ENCODE assay signal across 8 mouse cellular contexts in genomic region chr9:79721056-79721455, GRCm38 (mm10). TPM values are rescaled to one million over a fixed set of nuclear protein-coding genes. Genes with fewer than 3 reads are reported as not detected.
DNase-seq lines count a peak whose midpoint lies in the region; ATAC-seq and TF ChIP-seq lines count a peak whose summit lies in the region.

No protein-coding gene starts in this region.

- TF ChIP-seq POLR2A in liver, adult 2 months (IDR thresholded peaks at IDR 0.05; ENCODE audit: extremely low read depth, insufficient read depth, low read length): no peak
- TF ChIP-seq POLR2A in limb, embryonic 14.5 days (IDR thresholded peaks at IDR 0.05; ENCODE audit: borderline replicate concordance, extremely low read depth, insufficient read depth, insufficient read length): no peak

- no peak overlapping the region for H3K9ac ChIP-seq in liver, adult 2 months (ENCODE audit: low read depth, low read length)
- H3K9ac ChIP-seq in liver, embryonic 11.5 days (ENCODE audit: low read depth, low read length): no peak overlapping the region
- H3K9ac ChIP-seq in embryonic facial prominence, embryonic 15.5 days: no peak overlapping the region
- no peak overlapping the region for H3K9ac ChIP-seq in hindbrain, embryonic 15.5 days
- H3K9ac ChIP-seq in limb, embryonic 14.5 days (ENCODE audit: low read depth, low read length, severe bottlenecking): no peak overlapping the region

- H3K79me2 ChIP-seq in liver, adult 2 months (ENCODE audit: control insufficient read depth, insufficient read depth, low read length): no peaks in the 10 kb centered on the region

- ATAC-seq in liver, embryonic 11.5 days (replicated peaks; ENCODE audit: low FRiP score): no peak
- ATAC-seq in embryonic facial prominence, embryonic 15.5 days (ENCODE audit: insufficient number of reproducible peaks, low FRiP score, low TSS enrichment, low read depth): no peak
- ATAC-seq in hindbrain, embryonic 15.5 days (ENCODE audit: low FRiP score, low read depth): no peak
- no peak; the same call in 1 of the 2 replicates for ATAC-seq in limb, embryonic 14.5 days (ENCODE audit: low FRiP score, low read depth)
- ATAC-seq in erythroid progenitor cell, adult 5-6 weeks (replicated peaks; ENCODE audit: low FRiP score, poor library complexity, severe bottlenecking): no peak

- H3K4me1 ChIP-seq in liver, adult 2 months (ENCODE audit: control insufficient read depth, insufficient read depth, low read length): peaks cover 6% of the 10 kb centered on the region
- H3K4me1 ChIP-seq in liver, embryonic 11.5 days (replicated peaks; ENCODE audit: control insufficient read depth, insufficient read depth, low read length): 0 out of 2 replicates have a peak, but pooled peaks cover 4% of the 10 kb centered on the region
- peaks cover 33% of the 10 kb centered on the region for H3K4me1 ChIP-seq in embryonic facial prominence, embryonic 15.5 days
- peaks cover 36% of the 10 kb centered on the region for H3K4me1 ChIP-seq in hindbrain, embryonic 15.5 days (replicated peaks)
- peaks cover 15% of the 10 kb centered on the region for H3K4me1 ChIP-seq in limb, embryonic 14.5 days (ENCODE audit: control insufficient read depth, insufficient read depth, low read length)

- H3K4me3 ChIP-seq in liver, adult 2 months (ENCODE audit: insufficient read depth, low read depth, low read length): no peak overlapping the region
- H3K4me3 ChIP-seq in liver, embryonic 11.5 days (ENCODE audit: low read depth, low read length): no peak overlapping the region
- H3K4me3 ChIP-seq in embryonic facial prominence, embryonic 15.5 days (replicated peaks): peak overlapping the region; percentile 56; the same call in 1 of the 2 replicates
- H3K4me3 ChIP-seq in hindbrain, embryonic 15.5 days: peak overlapping the region; percentile 7; the same call in 1 of the 2 replicates
- 0 out of 2 replicates have a peak overlapping the region, but pooled peaks have one; percentile 4 for H3K4me3 ChIP-seq in limb, embryonic 14.5 days (replicated peaks; ENCODE audit: low read length)

- H3K36me3 ChIP-seq in liver, adult 2 months (ENCODE audit: control insufficient read depth, insufficient read depth, low read length): no peaks in the 10 kb centered on the region
- H3K36me3 ChIP-seq in liver, embryonic 11.5 days (ENCODE audit: control insufficient read depth, insufficient read depth, low read length): no peaks in the 10 kb centered on the region
- H3K36me3 ChIP-seq in embryonic facial prominence, embryonic 15.5 days: no peaks in the 10 kb centered on the region
- H3K36me3 ChIP-seq in hindbrain, embryonic 15.5 days: no peaks in the 10 kb centered on the region
- H3K36me3 ChIP-seq in limb, embryonic 14.5 days (ENCODE audit: control insufficient read depth, insufficient read depth, low read length): no peaks in the 10 kb centered on the region

- no peak overlapping the region for H3K4me2 ChIP-seq in liver, embryonic 11.5 days
- H3K4me2 ChIP-seq in embryonic facial prominence, embryonic 15.5 days (replicated peaks): peak overlapping the region; percentile 79
- H3K4me2 ChIP-seq in hindbrain, embryonic 15.5 days: peak overlapping the region; percentile 44
- H3K4me2 ChIP-seq in limb, embryonic 14.5 days (replicated peaks; ENCODE audit: low read depth, low read length, severe bottlenecking): peak overlapping the region; percentile 76

- H3K27ac ChIP-seq in liver, adult 2 months (replicated peaks; ENCODE audit: insufficient read depth, low read depth, low read length): no peak overlapping the region
- no peak overlapping the region for H3K27ac ChIP-seq in liver, embryonic 11.5 days (ENCODE audit: low read depth, low read length)
- H3K27ac ChIP-seq in embryonic facial prominence, embryonic 15.5 days (replicated peaks): no peak overlapping the region
- H3K27ac ChIP-seq in hindbrain, embryonic 15.5 days (replicated peaks): no peak overlapping the region
- H3K27ac ChIP-seq in limb, embryonic 14.5 days (replicated peaks; ENCODE audit: low read depth, low read length): no peak overlapping the region

- WGBS in liver, adult 2 months: 6% methylated on average over 9 of the region's 9 CpGs
- 10% methylated on average over 9 of the region's 9 CpGs for WGBS in liver, embryonic 11.5 days
- 6% methylated on average over 9 of the region's 9 CpGs for WGBS in embryonic facial prominence, embryonic 15.5 days
- WGBS in hindbrain, embryonic 15.5 days: 6% methylated on average over 9 of the region's 9 CpGs
- 5% methylated on average over 9 of the region's 9 CpGs for WGBS in limb, embryonic 14.5 days

- DNase-seq in liver, adult 2 months (ENCODE audit: extremely low read depth, low read depth, low spot score): peak; percentile 39
- no peak for DNase-seq in liver, embryonic 11.5 days (ENCODE audit: low spot score)
- peak; percentile 13 for DNase-seq in adrenal gland, adult 8-10 months
- peak; percentile 90 for DNase-seq in limb, embryonic 14.5 days (ENCODE audit: low spot score)
- DNase-seq in retina, embryonic 14.5 days (ENCODE audit: low spot score): peak; percentile 86

- H3K27me3 ChIP-seq in liver, adult 2 months (ENCODE audit: control insufficient read depth, insufficient read depth, low read length): no peaks in the 10 kb centered on the region; the same call in 1 of the 2 replicates
- H3K27me3 ChIP-seq in liver, embryonic 11.5 days (replicated peaks; ENCODE audit: control insufficient read depth, insufficient read depth, low read length): peaks cover 39% of the 10 kb centered on the region
- peaks cover 10% of the 10 kb centered on the region; the same call in 1 of the 2 replicates for H3K27me3 ChIP-seq in embryonic facial prominence, embryonic 15.5 days
- H3K27me3 ChIP-seq in hindbrain, embryonic 15.5 days: peaks cover 26% of the 10 kb centered on the region
- H3K27me3 ChIP-seq in limb, embryonic 14.5 days (ENCODE audit: control insufficient read depth, insufficient read depth, low read length): no peaks in the 10 kb centered on the region

- no peaks in the 10 kb centered on the region for H3K9me3 ChIP-seq in liver, embryonic 11.5 days (ENCODE audit: control insufficient read depth, low read length)
- no peaks in the 10 kb centered on the region for H3K9me3 ChIP-seq in embryonic facial prominence, embryonic 15.5 days (replicated peaks)
- H3K9me3 ChIP-seq in hindbrain, embryonic 15.5 days: no peaks in the 10 kb centered on the region
- H3K9me3 ChIP-seq in limb, embryonic 14.5 days (ENCODE audit: control insufficient read depth, low read length): no peaks in the 10 kb centered on the region

- TF ChIP-seq CTCF in liver, adult 2 months (IDR thresholded peaks at IDR 0.05; ENCODE audit: low read depth, low read length): peak; percentile 51

RNA-seq across cellular contexts. Expression of gene Col12a1, which starts 2.4 kb away (rescaled TPM):
- total RNA-seq in liver, adult 2 months (2014; rRNA removed): 0.60 and 1.0 TPM in 2 replicates
- 1.7 and 1.8 TPM in 2 replicates for polyA plus RNA-seq in liver, adult 2 months (2012; rRNA removed)
- polyA plus RNA-seq in liver, embryonic 11.5 days (2014; fragmentation: Nextera tagmentation; extraction: Ambion mirVana): 4.2 TPM in 2 replicates
- total RNA-seq in adrenal gland, adult 8-10 months (2022): 10 to 100 TPM; 19.7 to 22.7 (median 20.9) TPM
- polyA plus RNA-seq in embryonic facial prominence, embryonic 15.5 days (2015; fragmentation: Nextera tagmentation; extraction: Ambion mirVana): 132 and 136 TPM in 2 replicates
- polyA plus RNA-seq in hindbrain, embryonic 15.5 days (2015; fragmentation: Nextera tagmentation; extraction: Ambion mirVana): 5.9 and 7.7 TPM in 2 replicates
- 296 and 337 TPM in 2 replicates for polyA plus RNA-seq in limb, embryonic 14.5 days (2012; rRNA removed)
- polyA plus RNA-seq in limb, embryonic 14.5 days (2014; fragmentation: Nextera tagmentation; extraction: Ambion mirVana): 259 and 270 TPM in 2 replicates
- total RNA-seq in erythroid progenitor cell, adult 5-6 weeks (2015; ENCODE audit: low replicate concordance): not detected in 2 replicates
- 0.68 TPM in 1 of 2 replicates, not detected in the other for total RNA-seq in erythroid progenitor cell, adult 5-6 weeks (2017; ENCODE audit: low replicate concordance)

RNA-seq across cellular contexts. Expression of gene Cox7a2, which starts 38.6 kb away (rescaled TPM):
- 458 and 539 TPM in 2 replicates for total RNA-seq in liver, adult 2 months (2014; rRNA removed)
- 163 and 249 TPM in 2 replicates for polyA plus RNA-seq in liver, adult 2 months (2012; rRNA removed)
- 708 and 720 TPM in 2 replicates for polyA plus RNA-seq in liver, embryonic 11.5 days (2014; fragmentation: Nextera tagmentation; extraction: Ambion mirVana)
- 100 to 1,000 TPM; 227 to 347 (median 305) TPM for total RNA-seq in adrenal gland, adult 8-10 months (2022)
- polyA plus RNA-seq in embryonic facial prominence, embryonic 15.5 days (2015; fragmentation: Nextera tagmentation; extraction: Ambion mirVana): 583 and 618 TPM in 2 replicates
- 828 and 936 TPM in 2 replicates for polyA plus RNA-seq in hindbrain, embryonic 15.5 days (2015; fragmentation: Nextera tagmentation; extraction: Ambion mirVana)
- 329 and 399 TPM in 2 replicates for polyA plus RNA-seq in limb, embryonic 14.5 days (2012; rRNA removed)
- 591 and 630 TPM in 2 replicates for polyA plus RNA-seq in limb, embryonic 14.5 days (2014; fragmentation: Nextera tagmentation; extraction: Ambion mirVana)
- total RNA-seq in erythroid progenitor cell, adult 5-6 weeks (2015; ENCODE audit: low replicate concordance): 223 and 276 TPM in 2 replicates
- 37.3 and 78.0 TPM in 2 replicates for total RNA-seq in erythroid progenitor cell, adult 5-6 weeks (2017; ENCODE audit: low replicate concordance)

Comparison
In these comparisons a context has a peak if more than half of its experiments do, and no peak if none do; other contexts are left out.
1. H3K4me3 ChIP-seq: peak in embryonic facial prominence, embryonic 15.5 days (single experiment), hindbrain, embryonic 15.5 days (single experiment) and limb, embryonic 14.5 days (single experiment); none in liver, adult 2 months (single experiment) and liver, embryonic 11.5 days (single experiment).
2. RNA of gene Col12a1, which starts 2.4 kb away (polyA plus RNA-seq): 259 to 337 TPM in limb, embryonic 14.5 days and 132 to 136 TPM in embryonic facial prominence, embryonic 15.5 days; 5.9 to 7.7 TPM in hindbrain, embryonic 15.5 days, 4.2 TPM in liver, embryonic 11.5 days and 1.7 to 1.8 TPM in liver, adult 2 months; every median in the first group is over 10 times any median in the second.